Mouse (Mus musculus): ENCODE data around the gene Mrpl49.

GRCm38 (mm10) chr19:6047154-6047898 is 10.3 kb downstream of the Mrpl49 start:
- TF ChIP-seq POLR2A (IDR thresholded peaks at IDR 0.05; ENCODE audit: borderline replicate concordance, low read depth, low read length) (no peak), CTCF (IDR thresholded peaks at IDR 0.05; ENCODE audit: low read depth, low read length) (no peak)

Measured in bone marrow macrophage, adult 2 months (primary cell).